Mouse (Mus musculus) E14TG2a.4 (cell line): ENCODE measurements around the gene Olig1.

Source experiments
- CTCF ChIP-seq: conservative IDR thresholded peaks from 2 replicates; pipeline ENCODE4 v1.5.1; 2014; ENCODE audit warnings: low read length
- NANOG ChIP-seq: IDR thresholded peaks from 2 replicates; pipeline ENCODE4 v1.6.1; 2014; ENCODE audit warnings: borderline replicate concordance, low read length, mixed read lengths
- POU5F1 ChIP-seq: IDR thresholded peaks from 2 replicates; pipeline ENCODE4 v1.6.1; 2014; ENCODE audit warnings: low read length, borderline replicate concordance

- TF ChIP-seq CTCF: no peak
- TF ChIP-seq POU5F1: no peak
- no peak for TF ChIP-seq NANOG
These were observed 50.6 kb downstream of the Olig1 start for GRCm38 (mm10) chr16:91320191-91320590.
